Mouse (Mus musculus) limb, embryonic 15.5 days (tissue): ENCODE results near the gene Slc37a4. TPM values are rescaled to one million over a fixed set of nuclear protein-coding genes. Genes with fewer than 3 reads are reported as not detected.

Experiments used
- microRNA-seq: library from miRNA; unstranded; fragments of <30 nt; microRNA quantifications from one replicate; pipeline ENCODE4, GENCODE M21; 2016
- polyA plus RNA-seq: library from polyadenylated mRNA; unstranded; fragments of >200 nt; fragmentation: Nextera tagmentation; extraction: Ambion mirVana; gene quantifications from 2 replicates; pipeline ENCODE4 v1.2.1, GENCODE M21; 2015

The Slc37a4 gene
- polyA plus RNA-seq, 1 experiment from 2014 or later, result 16.2 TPM

Small RNA genes within 50 kb of the gene (microRNA-seq; reads per million reads assigned to microRNA genes)
- gene Mir7085, result not detected

Other genes starting within 250 kb of the Slc37a4 start
- 14.5 and 15.6 TPM in 2 replicates for gene Cbl, start 162.8 kb upstream of the Slc37a4 start, polyA plus RNA-seq
- gene Ccdc153, start 156.2 kb upstream of the Slc37a4 start, polyA plus RNA-seq, result not detected in 2 replicates
- 0.26 TPM in 1 of 2 replicates, not detected in the other for gene Pdzd3, start 145.4 kb upstream of the Slc37a4 start, polyA plus RNA-seq
- 12.5 and 12.7 TPM in 2 replicates for gene Nlrx1, start 128.3 kb upstream of the Slc37a4 start, polyA plus RNA-seq
- 6.2 and 6.4 TPM in 2 replicates for gene Abcg4, start 108.2 kb upstream of the Slc37a4 start, polyA plus RNA-seq
- gene Hinfp, start 91.2 kb upstream of the Slc37a4 start, polyA plus RNA-seq, result 24.2 and 24.9 TPM in 2 replicates
- 6.9 and 7.1 TPM in 2 replicates for gene C2cd2l, start 76.6 kb upstream of the Slc37a4 start, polyA plus RNA-seq
- gene Dpagt1, start 70.8 kb upstream of the Slc37a4 start, polyA plus RNA-seq, result 37.7 and 38.0 TPM in 2 replicates
- gene H2afx, start 62.2 kb upstream of the Slc37a4 start, polyA plus RNA-seq, result 252 and 254 TPM in 2 replicates
- gene Hmbs, start 52.6 kb upstream of the Slc37a4 start, polyA plus RNA-seq, result 88.7 and 95.1 TPM in 2 replicates
- 29.6 and 30.7 TPM in 2 replicates for gene Vps11, start 35.2 kb upstream of the Slc37a4 start, polyA plus RNA-seq
- gene Hyou1, start 17.4 kb upstream of the Slc37a4 start, polyA plus RNA-seq, result 27.5 and 32.5 TPM in 2 replicates
- 1,592 and 1,878 TPM in 2 replicates for gene Rps25, start 10.3 kb downstream of the Slc37a4 start, polyA plus RNA-seq
- 132 and 140 TPM in 2 replicates for gene Trappc4, start 10.7 kb downstream of the Slc37a4 start, polyA plus RNA-seq
- gene Ccdc84, start 21.7 kb downstream of the Slc37a4 start, polyA plus RNA-seq, result 24.3 and 26.0 TPM in 2 replicates
- not detected in 2 replicates for gene Foxr1, start 44.3 kb downstream of the Slc37a4 start, polyA plus RNA-seq
- gene Upk2, start 58.1 kb downstream of the Slc37a4 start, polyA plus RNA-seq, result 0.37 and 0.45 TPM in 2 replicates
- 16.8 and 18.5 TPM in 2 replicates for gene Bcl9l, start 86.0 kb downstream of the Slc37a4 start, polyA plus RNA-seq
- 0.24 and 0.46 TPM in 2 replicates for gene Cxcr5, start 165.0 kb downstream of the Slc37a4 start, polyA plus RNA-seq
- 17.7 and 18.4 TPM in 2 replicates for gene Ddx6, start 208.0 kb downstream of the Slc37a4 start, polyA plus RNA-seq